Mouse (Mus musculus) embryonic facial prominence, embryonic 11.5 days (tissue): ENCODE measurements around the gene Eps8l3. TPM values are rescaled to one million over a fixed set of nuclear protein-coding genes. Genes with fewer than 3 reads are reported as not detected.
"Not testable (repeated sequence)": the region's sequence is repeated elsewhere in the genome, so short reads cannot be mapped to it uniquely, and the experiment has no call there.

Source experiments
- ATAC-seq: fragments of 200-750 bp; cut with Nextera tagmentation; replicated peaks from 2 replicates; pipeline ENCODE4 v1.8.0; 2017; ENCODE audit warnings: low read depth; ENCODE audit not compliant: insufficient number of reproducible peaks, low FRiP score, low TSS enrichment
- DNase-seq: peaks from one replicate; pipeline ENCODE4 v3.0.0-alpha.2; 2015; ENCODE audit warnings: low spot score
- H3K27ac ChIP-seq: fragments of 300-500 bp; sonication (generic); replicated peaks from 2 replicates; pipeline ENCODE4 v1.5.1; 2014; ENCODE audit warnings: mild to moderate bottlenecking, low read depth, low read length, control low read depth
- H3K27me3 ChIP-seq: fragments of 300-500 bp; sonication (generic); 2 replicates; pipeline ENCODE4 v1.6.1; 2014; ENCODE audit warnings: mild to moderate bottlenecking, low read length, moderate library complexity, mixed read lengths; ENCODE audit not compliant: control insufficient read depth, insufficient read depth
- H3K36me3 ChIP-seq: fragments of 300-500 bp; sonication (generic); replicated peaks from 2 replicates; pipeline ENCODE4 v1.6.1; 2014; ENCODE audit warnings: low read depth, mild to moderate bottlenecking, low read length, moderate library complexity, mixed read lengths; ENCODE audit not compliant: control insufficient read depth, insufficient read depth
- H3K4me1 ChIP-seq: fragments of 300-500 bp; sonication (generic); 2 replicates; pipeline ENCODE4 v1.6.1; 2014; ENCODE audit warnings: low read length, mixed read lengths; ENCODE audit not compliant: control insufficient read depth, insufficient read depth
- H3K4me2 ChIP-seq: fragments of 300-500 bp; sonication (generic); 2 replicates; pipeline ENCODE4 v1.6.1; 2014; ENCODE audit warnings: low read depth, mild to moderate bottlenecking, control low read depth, low read length, moderate library complexity
- H3K4me3 ChIP-seq: fragments of 300-500 bp; sonication (generic); 2 replicates; pipeline ENCODE4 v1.5.1; 2014; ENCODE audit warnings: low read depth, low read length, control low read depth
- H3K9ac ChIP-seq: fragments of 300-500 bp; sonication (generic); replicated peaks from 2 replicates; pipeline ENCODE4 v1.6.1; 2014; ENCODE audit warnings: mild to moderate bottlenecking, control low read depth, low read length
- H3K9me3 ChIP-seq: fragments of 300-500 bp; sonication (generic); replicated peaks from 2 replicates; pipeline ENCODE4 v1.6.1; 2016; ENCODE audit warnings: mild to moderate bottlenecking, low read length, inconsistent platforms, mixed read lengths; ENCODE audit not compliant: control insufficient read depth
- WGBS: fragments of 180-500 bp; shearing (Covaris S2); extraction: QIAGEN DNeasy Blood & Tissue Kit; methylation state at CpG from one replicate; pipeline ENCODE4 v1.1.7; 2014; 5-methylcytosine and 5-hydroxymethylcytosine counted together
- polyA plus RNA-seq: library from polyadenylated mRNA; unstranded; fragments of >200 nt; fragmentation: Nextera tagmentation; extraction: Ambion mirVana; gene quantifications from 2 replicates; pipeline ENCODE4 v1.2.1, GENCODE M21; 2014

The Eps8l3 gene
- polyA plus RNA-seq, 1 experiment from 2014 or later: not detected

GRCm38 (mm10) chr3:107855368-107855767, 21.7 kb upstream of the Eps8l3 start:
- no peak overlapping the region for H3K4me3 ChIP-seq
- WGBS: 42% methylated on average over 13 of the region's 13 CpGs
- H3K4me1 ChIP-seq: no peaks in the 10 kb centered on the region
- no peak overlapping the region for H3K27ac ChIP-seq
- no peak overlapping the region for H3K4me2 ChIP-seq
- DNase-seq: peak; percentile 29
- no peaks in the 10 kb centered on the region for H3K9me3 ChIP-seq
- no peak for ATAC-seq
- H3K9ac ChIP-seq: no peak overlapping the region
- H3K36me3 ChIP-seq: no peaks in the 10 kb centered on the region
- no peaks in the 10 kb centered on the region for H3K27me3 ChIP-seq

- no peak overlapping the region for H3K9ac ChIP-seq
- no peaks in the 10 kb centered on the region for H3K4me1 ChIP-seq
- WGBS: 74% methylated on average over 6 of the region's 6 CpGs
- DNase-seq: no peak
- no peak overlapping the region for H3K27ac ChIP-seq
- no peaks in the 10 kb centered on the region for H3K9me3 ChIP-seq
- ATAC-seq: no peak
- no peak overlapping the region for H3K4me2 ChIP-seq
- no peaks in the 10 kb centered on the region for H3K36me3 ChIP-seq
- no peaks in the 10 kb centered on the region for H3K27me3 ChIP-seq
- no peak overlapping the region for H3K4me3 ChIP-seq
Observed at GRCm38 (mm10) chr3:107857646-107858045, 19.4 kb upstream of the Eps8l3 start.

- WGBS: 82% methylated on average over 5 of the region's 5 CpGs
- not testable (repeated sequence) for H3K4me2 ChIP-seq, H3K4me1 ChIP-seq, H3K4me3 ChIP-seq, ATAC-seq, H3K27me3 ChIP-seq, DNase-seq, H3K36me3 ChIP-seq, H3K9ac ChIP-seq, H3K9me3 ChIP-seq, H3K27ac ChIP-seq
Observed at GRCm38 (mm10) chr3:107861483-107861882, 15.5 kb upstream of the Eps8l3 start.

- Histone ChIP-seq H3K4me3 (no peak overlapping the region), H3K4me2 (no peak overlapping the region), H3K4me1 (no peaks in the 10 kb centered on the region), H3K36me3 (no peaks in the 10 kb centered on the region), H3K9me3 (no peaks in the 10 kb centered on the region), H3K27ac (no peak overlapping the region), H3K9ac (no peak overlapping the region), H3K27me3 (no peaks in the 10 kb centered on the region)
- ATAC-seq (no peak), DNase-seq (no peak)
- WGBS: 72% methylated on average over 2 of the region's 2 CpGs
Observed at GRCm38 (mm10) chr3:107862471-107862870, 14.6 kb upstream of the Eps8l3 start.

- H3K27ac ChIP-seq: no peak overlapping the region
- no peak overlapping the region for H3K4me2 ChIP-seq
- no peaks in the 10 kb centered on the region for H3K4me1 ChIP-seq
- 88% methylated on average over 5 of the region's 5 CpGs for WGBS
- H3K36me3 ChIP-seq: no peaks in the 10 kb centered on the region
- ATAC-seq (no peak), DNase-seq (no peak)
- H3K4me3 ChIP-seq: no peak overlapping the region
- H3K27me3 ChIP-seq: no peaks in the 10 kb centered on the region
- 0 out of 2 replicates have a peak overlapping the region, but pooled peaks have one; percentile 18 for H3K9ac ChIP-seq
- H3K9me3 ChIP-seq: no peaks in the 10 kb centered on the region
Observed at GRCm38 (mm10) chr3:107863471-107863870, 13.6 kb upstream of the Eps8l3 start.

GRCm38 (mm10) chr3:107863898-107864603, 13.0 kb upstream of the Eps8l3 start:
- Histone ChIP-seq H3K27me3 (no peaks in the 10 kb centered on the region), H3K27ac (no peak overlapping the region), H3K4me3 (no peak overlapping the region), H3K9me3 (no peaks in the 10 kb centered on the region), H3K36me3 (no peaks in the 10 kb centered on the region), H3K4me2 (no peak overlapping the region), H3K9ac (0 out of 2 replicates have a peak overlapping the region, but pooled peaks have one; percentile 18), H3K4me1 (no peaks in the 10 kb centered on the region)
- 8% methylated on average over 2 of the region's 2 CpGs for WGBS
- DNase-seq (peak; percentile 90), ATAC-seq (peak; percentile 70; the same call in 1 of the 2 replicates)

GRCm38 (mm10) chr3:107865364-107866091, 11.5 kb upstream of the Eps8l3 start:
- Histone ChIP-seq H3K9ac (no peak overlapping the region), H3K36me3 (no peaks in the 10 kb centered on the region), H3K27me3 (no peaks in the 10 kb centered on the region), H3K27ac (no peak overlapping the region), H3K4me2 (no peak overlapping the region), H3K4me3 (no peak overlapping the region), H3K4me1 (no peaks in the 10 kb centered on the region), H3K9me3 (no peaks in the 10 kb centered on the region)
- ATAC-seq (no peak), DNase-seq (no peak)
- WGBS: 72% methylated on average over 10 of the region's 10 CpGs

- Histone ChIP-seq H3K4me1 (no peaks in the 10 kb centered on the region), H3K27ac (no peak overlapping the region), H3K9ac (no peak overlapping the region), H3K4me2 (no peak overlapping the region), H3K36me3 (no peaks in the 10 kb centered on the region), H3K27me3 (no peaks in the 10 kb centered on the region), H3K4me3 (no peak overlapping the region), H3K9me3 (no peaks in the 10 kb centered on the region)
- peak; percentile 92 for DNase-seq
- WGBS: 6% methylated on average over 8 of the region's 8 CpGs
- ATAC-seq: peak; percentile 25; the same call in 1 of the 2 replicates
Observed at GRCm38 (mm10) chr3:107867086-107867485, 9.9 kb upstream of the Eps8l3 start.
